Mouse (Mus musculus) right cerebral cortex, postnatal 14 days (tissue): ENCODE results near the gene Chtf18.
"Not testable (repeated sequence)": the region's sequence is repeated elsewhere in the genome, so short reads cannot be mapped to it uniquely, and the experiment has no call there.

Experiments
- DNase-seq: peaks from one replicate; pipeline ENCODE4 v3.0.0; 2022

Gene Chtf18

DNA sequence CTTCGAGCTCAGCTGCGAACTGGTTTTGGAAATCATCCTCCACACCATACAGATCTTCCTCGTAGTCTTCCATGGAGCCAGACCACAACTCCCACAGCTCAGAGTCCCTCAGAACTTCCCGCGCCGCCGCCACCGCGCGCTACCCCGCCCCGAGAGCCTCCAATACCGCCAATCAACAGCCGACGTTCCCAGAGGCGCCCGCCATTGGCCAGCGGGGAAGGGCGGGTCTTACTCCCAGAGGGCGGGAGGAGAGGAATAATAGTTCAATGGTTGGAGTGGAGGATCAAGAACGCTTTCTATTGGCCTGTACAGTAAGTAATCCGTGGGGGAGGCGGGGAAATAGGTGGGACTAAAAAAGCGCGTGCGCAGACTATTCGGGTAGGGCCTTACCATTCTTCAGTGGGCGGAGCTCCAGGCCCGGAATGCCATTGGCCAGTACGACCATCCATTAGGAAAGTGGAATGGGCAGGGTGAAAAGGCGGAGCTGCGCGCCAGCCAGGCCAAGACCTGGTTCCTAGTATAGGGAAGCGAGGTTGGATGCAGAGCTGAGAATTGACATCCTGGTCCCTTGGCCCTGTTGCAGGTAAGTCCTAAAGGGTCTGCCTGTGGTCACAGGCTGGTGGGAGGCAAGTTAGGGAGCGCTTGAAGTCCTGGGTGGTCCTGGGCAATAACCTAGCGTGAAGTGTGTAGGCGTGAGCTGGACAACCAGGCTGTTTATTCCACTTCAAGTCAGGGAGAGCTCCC is at the start of gene Chtf18, which contains the start of gene Rpusd1:
TSS of gene Chtf18 (minus strand) at position 155 of the 744 bp plus-strand sequence.
TSS of gene Rpusd1 (plus strand) at position 406 of the 744 bp plus-strand sequence.
- DNase-seq: peak; percentile 97

DNA sequence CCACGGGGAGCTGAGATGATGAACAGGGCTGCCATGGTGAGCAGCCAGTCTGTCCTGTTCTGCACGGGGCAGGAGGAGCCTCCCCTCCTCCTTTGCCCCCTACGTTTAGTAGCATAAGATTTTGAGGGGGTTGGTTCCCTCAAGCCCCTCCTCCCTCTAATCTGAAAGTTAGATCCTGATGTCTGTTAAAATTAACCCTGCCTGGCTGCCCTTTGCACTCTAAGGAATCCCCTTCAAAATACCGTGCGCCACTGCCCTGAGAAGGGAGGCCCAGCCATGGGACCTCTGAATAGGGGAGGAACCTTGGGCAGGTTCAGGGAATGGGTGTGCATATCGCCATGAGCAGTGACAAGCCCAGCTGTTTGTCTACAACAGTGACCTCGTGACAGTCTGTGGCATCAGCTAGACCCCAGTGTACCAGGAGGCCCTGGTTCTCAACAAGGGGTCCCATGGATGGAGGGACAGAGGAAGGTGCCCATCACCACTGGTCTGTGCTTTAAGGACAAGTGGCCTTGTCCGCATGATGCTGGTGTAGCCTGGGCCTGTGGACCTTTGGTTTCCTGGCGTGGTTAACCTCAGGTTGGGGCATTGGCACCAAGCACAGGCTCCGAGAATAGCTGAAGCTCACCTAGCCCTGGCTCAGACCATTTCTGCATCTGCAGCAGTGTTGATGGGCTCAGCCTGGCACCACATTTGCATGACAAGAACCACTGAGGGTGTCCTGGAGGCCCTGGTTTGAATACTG is 48.3 kb upstream of the Chtf18 start:
- no peak for DNase-seq

DNA sequence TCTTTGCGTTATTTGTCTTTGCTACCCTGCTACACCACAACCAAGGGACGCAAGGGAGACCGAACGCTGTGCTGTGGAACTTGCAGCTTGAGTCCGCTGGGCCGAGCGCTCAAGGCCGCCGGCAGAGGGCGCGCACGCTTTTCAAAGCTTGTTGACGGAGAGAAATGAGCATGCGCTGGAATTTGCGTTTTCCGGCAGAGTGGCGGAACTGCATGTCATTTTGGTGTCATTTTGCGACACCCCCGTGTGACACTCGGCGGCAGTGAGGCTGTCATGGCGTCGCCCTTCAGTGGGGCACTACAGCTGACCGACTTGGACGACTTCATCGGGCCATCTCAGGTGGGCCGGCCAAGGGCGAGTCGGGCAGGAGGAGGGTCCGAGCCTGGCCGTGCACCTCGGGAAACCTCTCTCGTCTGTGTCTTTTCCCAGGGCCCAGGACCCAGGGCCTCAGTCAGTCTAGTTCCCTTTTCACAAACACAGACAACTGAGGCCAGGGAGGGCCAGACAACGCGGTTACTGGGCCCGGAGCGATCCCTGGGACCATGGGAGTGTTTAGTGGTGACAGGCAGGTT is 46.4 kb upstream of the Chtf18 start, which contains the start of gene Narfl:
TSS of gene Narfl (plus strand) at position 228 of the 572 bp plus-strand sequence.
- DNase-seq: peak; percentile 98

DNA sequence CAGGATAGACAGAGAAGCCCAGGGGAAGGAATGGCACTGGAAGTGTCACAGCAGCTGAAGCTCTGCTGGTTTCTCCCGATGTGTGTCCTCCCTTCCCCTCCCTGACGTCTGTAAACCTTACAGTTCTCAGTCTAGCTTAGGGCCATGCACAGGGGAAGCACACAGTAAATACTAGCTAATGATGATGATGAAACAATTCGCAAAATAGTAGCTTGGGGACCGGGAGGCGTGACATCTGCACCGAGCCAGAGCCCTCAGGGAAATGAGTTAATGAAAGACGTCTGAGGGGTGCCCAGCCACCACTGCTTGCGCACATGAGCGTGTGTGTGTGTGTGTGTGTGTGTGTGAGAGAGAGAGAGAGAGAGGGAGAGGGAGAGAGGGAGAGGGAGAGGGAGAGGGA is 42.1 kb upstream of the Chtf18 start:
- DNase-seq: no peak

DNA sequence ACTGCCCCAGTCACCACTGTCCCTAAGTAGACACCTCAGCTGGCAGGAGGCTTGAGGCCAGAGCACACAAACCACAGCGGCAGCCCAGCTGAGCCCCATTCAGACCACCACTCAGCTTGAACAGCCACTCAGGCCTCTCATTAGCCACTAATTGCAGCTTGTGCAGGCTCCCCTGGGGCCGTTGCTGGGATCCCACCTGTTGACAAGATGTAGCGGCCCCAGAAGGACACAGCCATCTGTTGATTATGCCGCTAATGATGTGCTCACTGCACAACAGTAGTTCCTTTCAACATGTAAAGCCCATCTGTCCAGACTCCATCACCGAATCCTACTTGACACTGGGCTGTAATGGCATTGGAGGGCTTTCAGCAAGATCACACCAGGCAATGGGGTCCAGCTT is 38.7 kb upstream of the Chtf18 start:
- DNase-seq: no peak

DNA sequence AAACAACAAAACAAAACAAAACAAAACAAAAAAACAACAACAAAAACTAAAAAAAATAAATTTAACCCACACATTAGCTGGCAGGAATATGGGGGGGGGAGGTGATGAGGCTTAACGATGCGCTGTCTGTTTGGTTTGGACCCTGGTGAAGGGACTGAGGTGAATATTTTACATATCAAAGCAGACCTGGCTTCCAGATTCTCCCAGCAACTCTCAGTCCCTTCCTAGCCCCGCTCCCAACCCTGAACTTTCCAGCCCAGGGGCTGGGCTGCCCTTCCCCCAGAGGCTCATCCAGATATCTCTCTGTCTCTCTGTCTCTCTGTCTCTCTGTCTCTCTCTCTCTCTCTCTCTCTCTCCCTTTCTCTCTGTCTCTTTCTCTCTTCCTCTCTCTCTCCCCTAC is 35.4 kb upstream of the Chtf18 start:
- DNase-seq: no peak

DNA sequence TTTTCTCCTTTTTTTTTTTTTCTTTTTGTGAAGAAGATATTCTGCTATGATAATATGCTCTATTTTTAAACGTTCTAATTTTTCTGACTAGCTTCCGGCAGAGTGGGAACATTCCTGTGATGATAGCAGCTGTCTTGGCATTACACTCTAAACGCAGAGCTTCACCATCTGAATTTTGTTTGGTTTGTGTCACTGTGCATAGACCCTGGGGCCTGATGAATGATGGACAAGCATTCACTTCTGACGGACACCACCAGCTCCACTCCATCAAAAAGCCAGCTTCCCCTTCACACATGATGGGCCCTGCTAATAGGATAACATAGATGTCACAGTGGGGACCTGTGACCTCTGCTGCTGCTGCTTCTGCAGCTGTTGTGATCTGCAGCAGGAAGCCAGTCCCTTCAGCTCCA is 34.3 kb upstream of the Chtf18 start:
- no peak for DNase-seq

DNA sequence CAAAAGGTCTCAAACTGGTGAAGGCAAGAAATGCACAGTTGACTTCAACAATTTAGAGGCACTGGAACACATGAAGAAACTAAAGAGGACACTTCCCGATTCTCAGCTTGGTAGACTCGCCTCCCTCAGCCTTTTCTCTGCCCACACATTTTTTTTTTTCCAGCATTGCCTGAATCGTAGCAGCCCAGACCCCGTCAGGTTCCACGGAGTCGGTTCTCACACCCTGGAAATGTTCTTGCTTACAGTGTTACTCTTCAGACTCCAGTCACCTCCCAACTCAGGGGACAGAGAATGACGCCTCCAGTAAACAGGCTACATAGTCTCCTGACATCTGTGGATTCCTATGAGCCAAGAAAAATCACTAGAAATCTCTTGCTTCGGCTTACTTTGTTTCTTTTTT is 32.9 kb upstream of the Chtf18 start:
- no peak for DNase-seq

DNA sequence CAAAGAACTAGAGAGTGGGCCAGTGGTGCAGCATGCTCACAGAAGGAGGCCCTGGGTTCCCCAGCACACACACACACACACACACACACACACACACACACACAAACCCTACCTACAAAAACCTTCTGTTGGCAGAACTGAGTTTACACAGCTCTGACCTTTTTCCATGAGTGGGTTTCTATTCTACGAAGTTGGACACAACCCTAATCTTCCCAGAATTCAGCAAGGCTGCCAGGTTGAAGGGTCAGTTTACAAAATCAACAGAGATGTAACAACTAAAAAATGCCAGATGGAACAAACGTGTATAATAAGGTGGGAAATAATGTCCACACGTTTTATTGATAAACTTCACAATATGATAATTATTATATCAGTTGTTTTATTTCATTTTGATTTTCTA is 30.5 kb upstream of the Chtf18 start:
- no peak for DNase-seq

DNA sequence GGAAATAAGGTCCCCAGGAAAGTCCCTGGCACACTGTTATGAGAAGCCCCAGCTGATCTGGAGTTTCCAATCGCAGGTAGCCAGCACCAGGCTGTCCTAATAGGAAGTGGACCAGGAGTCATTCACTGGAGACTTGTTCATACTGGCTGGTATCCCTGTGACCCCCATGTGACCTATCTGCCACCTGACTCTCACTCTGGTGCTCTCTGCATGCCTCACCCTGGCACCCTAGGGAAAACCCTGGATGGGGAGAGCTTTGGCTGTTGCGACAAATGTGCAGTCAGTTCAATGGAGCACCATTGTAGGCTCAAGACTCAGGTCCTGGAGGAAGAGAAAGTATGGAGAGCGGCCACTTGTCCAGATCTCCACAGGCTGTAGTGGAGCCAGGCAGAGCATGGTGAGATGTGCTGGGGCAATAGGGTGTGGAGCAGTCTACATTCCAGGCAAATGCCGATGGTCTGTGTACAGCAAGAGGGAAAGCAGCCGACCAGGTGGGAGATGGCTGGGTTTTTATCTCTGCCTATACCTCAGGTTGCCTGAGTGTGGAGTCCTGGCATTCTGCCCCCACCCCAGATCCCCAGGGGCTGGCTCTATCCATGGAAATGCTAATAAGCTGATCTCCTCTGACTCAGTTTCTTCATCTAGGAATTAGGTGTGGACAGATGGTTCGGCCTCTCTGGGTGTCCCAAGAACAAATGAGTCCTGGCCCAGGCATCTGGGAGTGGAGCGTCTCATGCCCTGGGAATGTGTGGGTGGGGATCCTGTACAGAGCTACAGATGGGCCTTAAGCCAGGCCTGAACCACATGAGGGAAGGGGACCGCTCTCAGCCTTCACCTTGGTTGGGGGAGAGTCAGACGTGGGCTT is 29.4 kb upstream of the Chtf18 start:
- DNase-seq: no peak

DNA sequence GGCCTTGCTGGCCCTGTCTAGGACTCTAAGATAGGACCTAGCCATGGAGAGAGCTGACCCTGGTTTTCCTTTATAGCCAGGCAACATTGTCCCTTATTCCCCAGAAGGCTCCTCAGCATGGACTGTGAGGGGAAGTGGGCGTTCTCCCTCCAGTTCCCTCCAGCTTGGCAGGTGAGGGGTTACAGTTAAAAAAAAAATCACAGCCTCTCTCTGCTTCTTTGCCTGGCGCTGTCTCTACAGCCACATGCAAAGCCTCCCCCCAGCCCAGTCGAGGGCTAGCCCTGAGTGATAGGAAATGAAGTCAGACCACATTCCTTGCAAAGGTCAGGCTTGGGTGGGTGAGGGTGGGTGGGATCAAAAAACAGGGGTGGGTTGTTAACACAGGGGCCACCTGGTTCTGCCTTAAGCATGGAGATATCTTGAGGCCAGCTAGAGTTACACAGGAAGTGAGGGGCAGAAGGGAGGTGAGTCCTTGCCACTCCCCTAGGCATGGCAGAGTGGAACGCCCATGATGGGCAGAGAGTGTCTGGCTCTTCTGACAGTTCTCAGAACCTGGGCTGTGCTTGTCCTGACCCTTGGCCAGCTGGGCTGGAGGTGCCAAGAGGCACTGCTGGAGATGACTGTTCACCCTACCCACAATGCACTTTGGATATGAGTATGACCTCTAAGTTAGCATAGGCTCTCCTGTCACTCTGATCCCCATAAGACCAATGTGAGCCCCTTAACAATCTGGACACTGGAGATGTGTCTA is 28.6 kb upstream of the Chtf18 start:
- DNase-seq: no peak

DNA sequence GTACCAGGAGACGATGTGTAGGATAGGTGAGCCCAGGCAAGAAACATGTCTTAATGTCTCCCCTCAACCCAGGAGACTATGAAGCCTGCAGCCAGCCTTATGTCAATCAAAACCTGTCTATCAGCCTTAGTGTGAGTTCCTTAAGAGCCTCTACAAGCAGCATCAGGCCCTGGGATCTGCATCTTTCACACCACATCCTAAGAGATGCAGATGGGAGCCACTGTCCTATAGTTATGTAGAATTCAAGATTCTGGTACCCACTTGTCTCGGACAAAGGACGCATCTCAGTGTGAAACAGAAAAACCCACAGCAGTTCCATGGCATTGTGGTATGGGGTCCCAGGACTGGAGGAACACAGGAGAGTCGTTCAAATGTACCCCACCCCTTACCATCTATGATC is 27.9 kb upstream of the Chtf18 start:
- no peak for DNase-seq

DNA sequence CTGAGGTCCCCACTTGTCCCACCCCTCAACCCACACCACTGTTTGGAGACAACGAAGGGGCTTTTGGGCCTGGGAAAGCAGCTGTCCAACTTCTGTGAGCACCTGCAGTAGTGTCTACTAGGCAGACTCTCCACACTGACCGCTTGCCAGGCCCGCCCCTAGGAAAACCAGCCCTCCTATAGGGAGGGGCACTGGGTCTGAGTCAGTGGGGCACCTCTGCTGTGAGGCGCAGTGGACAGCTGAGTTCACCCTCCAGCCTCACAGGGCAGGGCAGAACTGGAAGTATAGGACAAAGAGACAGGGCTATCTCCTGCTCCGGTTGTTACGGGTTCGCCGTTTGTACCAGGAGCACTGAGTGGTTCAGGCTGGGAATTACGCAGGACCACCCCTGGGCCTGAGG is 27.0 kb upstream of the Chtf18 start, which contains the start of gene Msln:
TSS of gene Msln (minus strand) at position 138 of the 400 bp plus-strand sequence.
- DNase-seq: no peak

DNA sequence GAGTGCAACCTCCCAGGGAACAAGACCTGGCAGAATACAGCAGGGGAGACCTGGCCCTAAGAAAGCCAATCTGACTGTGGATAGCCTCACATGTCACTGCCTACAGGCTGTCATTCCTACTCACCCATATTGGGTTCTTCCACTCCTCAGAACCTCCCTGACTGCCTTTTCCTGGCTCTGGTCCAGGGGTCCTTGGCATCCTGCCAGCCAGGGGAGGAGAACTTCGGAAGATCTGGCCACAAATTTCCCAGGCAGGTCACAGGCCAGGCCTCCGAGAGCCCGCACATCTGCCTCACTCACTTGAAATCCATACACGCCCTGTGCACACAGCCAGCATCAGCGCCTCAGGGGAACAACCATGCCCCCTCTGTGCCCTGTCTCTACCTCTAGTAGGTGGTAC is 24.2 kb upstream of the Chtf18 start:
- peak; percentile 64 for DNase-seq

DNA sequence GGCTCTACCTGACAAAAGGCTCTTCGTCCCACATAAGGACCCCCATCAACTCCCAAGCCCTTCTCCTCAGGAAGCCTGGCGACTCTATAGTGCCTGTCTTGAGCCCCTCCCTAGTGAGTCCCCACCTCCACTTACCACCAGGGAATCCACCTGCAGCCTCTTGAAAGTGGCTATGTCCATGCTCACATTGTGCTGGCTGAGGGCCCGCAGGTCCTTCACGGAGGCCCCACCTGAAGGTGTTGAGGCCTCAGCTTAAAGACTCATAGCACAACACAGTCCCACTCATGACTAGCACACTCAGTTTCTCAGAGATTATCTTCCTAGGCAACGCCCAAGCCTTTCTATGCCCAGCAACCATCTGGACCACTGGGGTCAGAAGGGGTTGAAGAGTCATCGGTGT is 22.1 kb upstream of the Chtf18 start:
- DNase-seq: no peak

DNA sequence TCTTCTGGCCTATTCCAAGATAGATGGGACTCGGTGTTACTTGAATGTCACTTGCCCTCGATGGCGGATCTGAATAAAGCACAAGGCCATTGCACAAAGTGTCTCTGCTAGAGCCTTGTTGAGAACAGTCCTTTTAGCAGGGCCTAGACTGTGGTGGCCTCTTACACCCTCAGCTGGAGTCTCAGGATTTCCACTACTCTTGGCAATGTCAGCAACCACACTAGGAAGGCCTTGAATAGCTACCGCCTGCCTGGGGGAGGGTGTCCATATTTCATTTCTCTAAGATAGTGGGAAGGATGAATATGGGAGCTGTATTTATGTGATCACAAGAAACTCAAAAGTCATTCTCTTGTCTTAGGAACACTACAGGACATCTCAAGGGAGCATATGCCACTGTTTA is 21.0 kb upstream of the Chtf18 start:
- no peak for DNase-seq

DNA sequence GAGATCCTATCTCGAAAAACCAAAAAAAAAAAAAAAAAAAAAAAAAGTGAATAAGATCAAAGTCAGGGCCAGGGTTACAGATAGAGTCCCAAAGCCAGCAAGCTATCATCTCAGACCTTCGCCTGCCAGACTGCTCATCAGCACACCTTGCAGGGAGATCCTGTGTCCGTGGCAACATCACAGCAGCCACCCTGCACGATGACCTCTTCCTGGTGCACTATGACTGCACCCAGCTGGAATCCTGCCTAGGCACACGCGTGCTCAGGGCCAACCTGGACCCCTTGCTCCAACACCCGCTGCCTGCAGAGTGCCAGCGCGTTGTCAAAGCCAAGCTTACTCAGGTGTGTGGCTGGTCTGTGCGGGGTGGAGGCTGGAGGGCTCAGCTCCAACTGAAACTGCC is 17.1 kb upstream of the Chtf18 start:
- no peak for DNase-seq

DNA sequence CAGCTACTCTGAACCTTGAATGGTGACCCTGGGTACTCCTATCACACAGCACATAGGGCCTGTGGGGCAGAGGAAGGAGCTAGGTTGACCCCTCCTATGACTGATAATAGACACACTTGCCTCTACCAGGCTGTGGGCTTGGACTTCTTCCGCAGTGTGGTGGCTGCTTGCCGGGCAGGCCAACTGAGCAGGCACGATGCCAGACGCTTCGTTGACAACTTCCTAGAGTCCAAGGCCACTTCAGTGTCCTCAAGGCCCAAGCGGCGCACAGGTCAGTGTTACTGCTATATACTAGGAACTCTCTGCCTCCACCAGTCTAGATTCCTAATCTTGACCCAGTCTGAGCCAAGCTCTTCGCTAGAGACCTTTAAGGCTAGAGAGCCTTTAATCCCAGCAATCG is 16.6 kb upstream of the Chtf18 start:
- no peak for DNase-seq

DNA sequence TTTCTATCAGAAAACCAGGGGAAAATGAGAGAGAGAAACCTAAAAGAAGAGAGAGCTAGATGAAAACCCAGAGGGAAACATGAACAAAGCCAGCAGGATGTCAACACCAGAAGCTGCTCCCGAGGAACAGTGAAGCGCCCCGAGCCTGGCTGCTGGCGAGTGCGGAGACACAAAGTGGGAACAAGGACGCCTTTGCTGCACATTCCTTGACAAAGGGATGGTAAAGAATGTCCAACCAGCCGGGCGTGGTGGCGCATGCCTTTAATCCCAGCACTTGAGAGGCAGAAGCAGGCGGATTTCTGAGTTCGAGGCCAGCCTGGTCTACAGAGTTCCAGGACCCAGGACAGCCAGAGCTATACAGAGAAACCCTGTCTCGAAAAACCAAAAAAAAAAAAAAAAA is 14.3 kb upstream of the Chtf18 start:
- DNase-seq: not testable (repeated sequence)

DNA sequence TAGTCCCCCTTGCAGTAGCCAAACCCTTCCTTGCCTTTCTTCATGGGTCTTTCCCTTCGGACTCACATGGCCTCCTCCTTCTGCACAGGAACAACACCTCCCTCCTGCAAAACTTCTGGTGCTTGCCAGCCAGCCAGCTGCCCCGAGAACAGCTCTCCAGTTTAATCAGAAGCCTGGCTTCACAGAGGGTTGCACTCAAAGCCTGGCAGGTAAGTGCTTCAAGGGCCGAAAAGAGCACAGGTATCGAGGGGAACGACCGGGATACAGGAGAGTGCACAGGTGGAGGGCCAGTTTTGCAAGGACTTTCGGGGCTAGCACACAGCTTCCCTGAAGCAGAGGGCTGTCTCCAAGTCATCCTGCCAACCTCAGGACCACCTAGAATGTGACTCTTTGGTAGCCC is 11.6 kb upstream of the Chtf18 start:
- DNase-seq: no peak

DNA sequence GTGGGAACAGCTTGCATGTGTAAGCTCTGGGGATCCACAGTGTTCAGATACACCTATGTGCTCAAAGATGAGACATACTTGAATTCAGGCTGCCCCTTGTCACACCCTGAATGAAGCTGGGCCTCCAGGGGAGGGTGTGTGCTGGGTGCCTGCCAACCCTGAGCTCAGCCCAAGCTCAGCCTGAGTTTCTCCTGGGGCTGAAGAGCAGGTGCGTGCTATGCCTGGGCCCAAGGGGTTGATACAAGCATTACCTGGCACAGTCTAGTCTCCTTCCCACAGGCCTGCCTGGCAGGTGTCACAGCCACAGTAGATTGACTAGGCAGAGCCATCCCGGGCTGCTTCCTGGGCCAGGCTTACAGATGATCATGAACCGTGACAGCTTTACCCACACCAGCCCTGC is 8.5 kb upstream of the Chtf18 start, which contains the start of gene Mslnl:
TSS of gene Mslnl (plus strand) at position 298 of the 400 bp plus-strand sequence.
- DNase-seq: no peak

DNA sequence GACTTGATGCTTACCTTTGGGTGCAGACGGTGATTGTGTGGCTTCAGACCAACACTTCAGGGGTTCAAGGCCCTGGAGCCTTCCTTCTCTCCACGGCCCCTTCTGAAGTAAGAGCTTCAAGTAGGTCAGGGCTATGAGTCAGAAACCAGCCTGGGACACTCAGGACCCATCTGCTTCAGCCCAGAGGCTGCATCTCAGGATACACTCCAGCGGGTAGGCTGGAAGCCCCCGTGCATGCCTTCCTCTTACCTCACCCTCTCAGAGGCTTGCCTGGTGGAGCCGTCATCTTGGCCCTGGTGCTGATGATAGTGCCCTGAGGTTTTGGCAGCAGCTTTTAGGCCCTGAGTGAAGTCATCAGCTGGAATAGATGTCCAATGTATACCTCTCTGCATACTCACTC is 8.0 kb upstream of the Chtf18 start:
- DNase-seq: no peak
